Comparison of ENCODE assay signal across 20 mouse cellular contexts in genomic region chr9:90556742-90557141, GRCm38 (mm10).
"Had no signal": no experiment of that assay in that cellular context is flagged by ENCODE, and none has a peak within 500 bp of the region (broad histone marks: within the 10 kb centered on the region; RNA-seq: fewer than 3 reads in every experiment).

No protein-coding gene starts in this region.

- H3K4me3 ChIP-seq: left cerebral cortex, adult 2 months; liver, embryonic 13.5 days; myocyte; neural tube, embryonic 12.5 days; neural tube, embryonic 15.5 days had no signal

- H3K9me3 ChIP-seq: liver, embryonic 13.5 days; neural tube, embryonic 12.5 days; neural tube, embryonic 15.5 days had no signal

- H3K9ac ChIP-seq: liver, embryonic 13.5 days; neural tube, embryonic 12.5 days; neural tube, embryonic 15.5 days had no signal

- H3K4me1 ChIP-seq: liver, embryonic 13.5 days; neural tube, embryonic 12.5 days; neural tube, embryonic 15.5 days had no signal

- H3K27ac ChIP-seq: kidney, postnatal 0 days; left cerebral cortex, adult 2 months; liver, embryonic 13.5 days; neural tube, embryonic 12.5 days; neural tube, embryonic 15.5 days; stomach, postnatal 0 days had no signal

- DNase-seq: kidney, adult 2 months; kidney, postnatal 25 days; layer of hippocampus, postnatal 36 days; liver, embryonic 13.5 days; lung, adult 2 months; lung, postnatal 14 days; lung, postnatal 4 days; right cerebral cortex, adult 18-20 months; right cerebral cortex, postnatal 14 days; right cerebral cortex, postnatal 4 days; thymus, adult 2 months; thymus, postnatal 14 days; thymus, postnatal 4 days had no signal

- ATAC-seq: intestine, postnatal 0 days had no signal

- H3K36me3 ChIP-seq: liver, embryonic 13.5 days; neural tube, embryonic 12.5 days; neural tube, embryonic 15.5 days had no signal

- H3K4me2 ChIP-seq: liver, embryonic 13.5 days; neural tube, embryonic 12.5 days; neural tube, embryonic 15.5 days had no signal

- H3K27me3 ChIP-seq: liver, embryonic 13.5 days; neural tube, embryonic 12.5 days; neural tube, embryonic 15.5 days had no signal
